Mouse (Mus musculus) urinary bladder, adult 2 months (tissue): ENCODE results near the gene Ckap5. TPM values are rescaled to one million over a fixed set of nuclear protein-coding genes. Genes with fewer than 3 reads are reported as not detected.

Experiments
- DNase-seq: peaks from one replicate; pipeline ENCODE4 v3.0.0; 2022; ENCODE audit warnings: low spot score
- polyA plus RNA-seq: library from polyadenylated mRNA; depleted of rRNA; stranded (reverse); fragments of >200 nt; gene quantifications from 2 replicates; pipeline ENCODE4 v1.2.3, GENCODE M21; 2012; rRNA removed

Ckap5 gene
- polyA plus RNA-seq, 1 experiment, result 19.6 TPM

DNA sequence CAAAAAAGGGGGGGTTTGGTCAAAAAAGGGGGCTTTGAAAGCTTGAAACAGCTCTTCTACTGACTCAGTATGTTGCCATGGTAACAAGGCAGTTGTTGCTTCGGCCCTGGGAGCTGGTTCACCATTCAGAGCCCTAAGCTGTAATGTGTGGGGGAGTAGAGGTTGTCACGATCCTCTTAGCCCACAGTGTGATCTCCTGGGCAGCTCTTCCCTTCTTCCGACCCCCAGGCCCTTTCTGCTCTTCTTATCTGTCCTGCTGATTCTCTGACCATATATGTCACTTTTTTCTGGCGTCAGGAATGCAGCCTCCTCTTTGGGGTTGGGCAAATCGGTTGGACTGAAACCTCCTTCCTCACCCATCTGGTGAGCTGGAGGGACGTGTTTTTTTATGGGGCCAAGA lies 126.3 kb downstream of the Ckap5 start:
- DNase-seq, result no peak

DNA sequence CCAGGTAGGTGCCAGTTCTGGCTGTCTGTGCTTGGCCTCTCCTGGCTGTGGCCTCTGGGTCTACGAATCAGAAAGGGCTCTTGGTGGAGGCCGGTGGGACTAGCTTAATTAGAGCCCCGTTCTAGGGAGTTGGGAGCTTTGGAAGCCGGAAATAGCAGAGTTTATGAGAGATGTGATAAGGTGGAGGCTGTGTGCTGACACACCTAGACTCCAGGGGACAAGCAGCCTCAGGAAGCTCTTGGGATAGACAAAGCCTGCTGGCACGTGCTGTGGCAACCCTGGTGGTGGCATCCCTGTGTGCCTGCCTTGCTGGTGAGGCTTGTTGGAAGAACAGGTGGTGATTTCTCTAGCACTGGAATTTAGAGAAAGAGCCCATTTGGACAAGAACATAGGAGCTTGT lies 128.8 kb downstream of the Ckap5 start:
- no peak for DNase-seq

DNA sequence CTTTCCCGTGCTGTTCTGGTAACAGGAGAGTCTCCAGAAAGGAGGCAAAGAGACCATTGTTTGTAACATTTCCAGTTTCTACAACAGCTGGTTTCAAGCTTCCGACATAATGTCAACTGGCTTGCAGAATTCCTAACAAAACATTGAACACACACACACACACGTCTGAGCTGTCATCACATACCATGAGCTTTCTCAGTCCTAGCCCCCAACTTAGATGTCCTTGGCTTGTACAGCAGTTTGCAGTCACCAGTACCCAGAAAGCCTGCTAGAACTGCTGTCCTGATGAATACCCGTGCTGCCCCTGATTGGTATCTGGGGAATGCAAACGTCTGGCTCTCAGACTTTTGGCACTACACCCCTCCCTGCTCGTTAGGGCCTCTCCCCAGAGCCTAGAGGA lies 129.3 kb downstream of the Ckap5 start:
- DNase-seq, result no peak

DNA sequence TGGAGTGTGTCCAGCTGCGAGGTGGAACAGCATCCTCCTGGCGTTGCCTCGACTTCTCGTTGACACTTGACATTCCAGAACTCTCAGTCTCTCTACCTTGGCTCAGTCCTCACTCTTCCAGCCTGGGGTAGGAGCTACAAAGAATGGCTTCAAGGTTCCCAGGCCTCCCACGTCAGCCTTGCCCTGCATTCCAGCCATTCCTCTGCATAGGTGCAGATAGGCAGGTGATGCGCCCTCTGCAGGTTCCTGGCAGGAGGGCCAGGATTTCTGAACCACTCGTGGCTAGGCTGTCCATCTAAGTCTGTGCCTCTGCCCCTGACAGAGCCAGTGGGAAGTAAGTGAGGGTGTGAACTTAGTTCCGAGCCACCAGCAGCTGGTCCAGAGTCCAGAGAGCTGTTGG lies 130.2 kb downstream of the Ckap5 start:
- no peak for DNase-seq

DNA sequence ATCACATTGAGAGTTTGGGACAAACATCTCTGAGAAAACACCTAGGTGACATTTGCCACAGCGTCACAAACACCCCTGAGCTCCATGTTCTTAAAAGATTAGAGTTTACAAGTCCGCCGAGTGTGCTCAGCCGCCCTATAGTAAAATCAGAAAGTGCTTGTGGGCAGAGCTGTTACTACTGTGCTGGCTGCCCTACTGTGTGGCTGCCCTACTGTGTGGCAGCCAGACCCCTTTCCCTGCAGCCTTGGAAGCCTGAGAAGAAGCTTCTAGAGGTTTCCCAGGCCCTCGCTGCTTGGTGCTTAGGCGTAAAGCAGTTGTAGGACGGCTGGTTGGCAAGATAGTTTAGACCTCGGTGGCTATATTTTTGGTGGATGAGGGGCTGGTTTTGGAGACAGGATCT lies 133.1 kb downstream of the Ckap5 start:
- no peak for DNase-seq

DNA sequence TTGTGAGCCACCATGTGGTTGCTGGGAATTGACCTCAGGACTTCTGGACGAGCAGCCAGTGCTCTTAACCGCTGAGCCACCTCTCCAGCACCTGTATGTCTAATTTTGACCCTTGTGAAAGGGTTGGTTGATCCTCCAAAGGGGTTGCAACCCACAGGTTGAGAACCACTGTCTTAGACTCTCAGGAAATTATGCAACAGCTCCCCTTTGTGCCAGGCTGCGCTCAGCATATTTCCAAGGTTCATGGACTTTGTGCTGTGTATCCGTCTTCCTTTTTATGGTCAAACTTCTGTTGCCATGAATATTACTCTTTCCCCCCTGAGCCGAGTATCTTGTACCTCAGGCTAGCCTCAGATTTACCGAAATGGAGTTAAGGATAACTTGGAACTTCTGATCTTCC lies 134.4 kb downstream of the Ckap5 start:
- no peak for DNase-seq

DNA sequence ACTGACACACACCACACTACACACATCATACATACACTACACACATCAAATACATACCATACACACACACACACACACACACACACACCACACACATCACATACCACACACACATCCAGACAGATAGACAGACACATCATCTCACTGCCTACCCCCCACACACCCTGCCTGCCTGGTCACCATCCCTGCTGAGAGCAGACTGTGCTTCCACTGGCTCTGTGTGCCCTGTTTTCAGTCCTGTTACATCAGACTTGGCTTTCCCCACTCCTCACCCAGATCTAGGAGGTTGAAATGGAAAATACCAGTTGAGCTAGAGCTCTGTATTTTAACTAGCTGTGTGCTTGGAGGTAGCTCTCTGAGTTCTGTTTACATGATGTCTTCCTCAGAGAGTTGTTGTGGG lies 138.2 kb downstream of the Ckap5 start:
- no peak for DNase-seq

DNA sequence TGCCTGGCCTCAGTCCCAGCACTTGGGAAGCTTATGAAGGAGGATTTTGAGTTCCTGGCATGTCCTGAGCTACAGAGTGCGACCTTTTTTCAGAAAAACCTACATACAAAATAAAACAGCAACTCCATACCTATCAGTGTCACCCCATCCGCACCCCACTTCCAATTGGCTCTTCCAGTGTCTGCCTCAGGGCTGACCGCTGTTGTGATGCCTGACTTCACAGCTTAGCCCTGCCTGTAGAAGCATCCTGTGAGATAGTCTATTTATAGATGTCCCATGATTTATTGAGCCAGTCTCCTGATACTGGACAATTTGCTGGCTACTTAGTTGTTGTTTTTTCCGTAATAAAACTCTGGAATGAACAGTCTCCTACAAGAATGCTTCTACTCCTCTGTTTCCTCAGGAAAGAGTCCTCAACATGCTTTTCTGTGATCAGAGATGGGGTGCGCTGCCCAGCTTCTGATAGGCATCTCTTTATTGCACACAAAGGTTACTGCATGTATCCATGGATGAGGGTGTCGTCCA lies 139.9 kb downstream of the Ckap5 start:
- no peak for DNase-seq

DNA sequence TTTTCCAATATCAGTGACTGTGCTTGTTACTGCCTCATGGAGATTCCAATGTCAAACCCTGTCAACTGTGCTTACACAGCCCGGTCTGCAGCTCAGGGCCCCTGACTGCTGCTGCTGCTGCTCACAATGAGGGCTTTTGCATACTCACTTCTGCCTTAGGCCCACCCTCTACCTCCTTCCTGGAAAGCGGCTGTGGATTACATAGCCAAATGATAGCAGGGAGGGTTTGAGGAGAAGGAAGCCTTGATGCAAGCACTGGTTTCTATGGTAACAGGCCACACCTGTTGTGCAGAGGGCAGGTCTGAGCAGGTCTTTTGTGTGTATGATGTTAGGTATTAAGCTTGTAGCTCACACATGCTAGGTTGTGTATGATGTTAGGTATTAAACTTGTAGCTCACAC lies 141.2 kb downstream of the Ckap5 start:
- DNase-seq, result no peak

DNA sequence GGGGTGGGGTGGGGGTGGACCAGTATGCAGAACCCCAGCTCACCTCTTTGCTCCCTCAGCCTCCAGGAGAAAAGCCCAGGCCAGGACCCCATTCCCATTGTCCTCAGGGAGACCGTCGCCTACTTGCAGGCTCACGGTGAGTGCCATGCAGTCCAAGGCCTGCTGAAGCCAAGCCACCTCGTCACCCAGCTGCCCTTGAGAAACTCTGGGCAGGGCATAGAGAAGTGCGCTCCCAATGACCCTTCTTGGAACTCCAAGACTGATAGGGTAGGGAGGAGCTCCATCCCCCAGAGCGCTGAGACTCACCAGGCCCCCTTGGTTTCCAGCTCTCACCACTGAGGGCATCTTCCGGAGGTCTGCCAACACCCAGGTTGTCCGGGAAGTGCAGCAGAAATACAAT lies 142.8 kb downstream of the Ckap5 start:
- DNase-seq, result no peak

DNA sequence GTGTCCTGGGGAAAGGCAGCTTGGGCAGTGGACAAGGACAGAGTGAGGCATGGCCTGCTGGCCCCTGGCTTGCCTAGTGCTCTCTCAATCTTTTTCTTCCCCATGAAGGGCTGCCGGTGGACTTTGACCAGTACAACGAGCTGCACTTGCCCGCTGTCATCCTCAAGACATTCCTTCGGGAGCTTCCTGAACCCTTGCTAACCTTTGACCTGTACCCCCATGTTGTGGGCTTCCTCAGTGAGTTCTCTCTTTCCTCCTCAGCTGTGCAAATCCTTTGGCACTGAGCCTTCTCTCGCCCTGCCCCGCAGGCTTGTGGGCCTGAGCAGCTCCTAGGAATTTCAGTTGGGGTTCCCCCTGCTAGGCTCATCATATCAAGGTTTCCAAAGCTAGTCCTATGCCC lies 143.5 kb downstream of the Ckap5 start:
- DNase-seq, result no peak

Other genes starting within 250 kb of the Ckap5 start
- 21.0 and 25.7 TPM in 2 replicates for gene 1110051M20Rik, start 82.1 kb upstream of the Ckap5 start, polyA plus RNA-seq
- gene Lrp4, start 69.3 kb upstream of the Ckap5 start, polyA plus RNA-seq, result 4.4 and 5.8 TPM in 2 replicates
- 0.25 and 0.33 TPM in 2 replicates for gene F2, start 109.7 kb downstream of the Ckap5 start, polyA plus RNA-seq
- 15.3 and 16.5 TPM in 2 replicates for gene Zfp408, start 123.0 kb downstream of the Ckap5 start, polyA plus RNA-seq
- gene Arhgap1, start 123.1 kb downstream of the Ckap5 start, polyA plus RNA-seq, result 127 and 128 TPM in 2 replicates
- gene Atg13, start 183.8 kb downstream of the Ckap5 start, polyA plus RNA-seq, result 37.0 and 38.0 TPM in 2 replicates
- 5.5 and 8.4 TPM in 2 replicates for gene Harbi1, start 184.1 kb downstream of the Ckap5 start, polyA plus RNA-seq
- 12.3 and 18.2 TPM in 2 replicates for gene Ambra1, start 203.4 kb downstream of the Ckap5 start, polyA plus RNA-seq